Mouse (Mus musculus): ENCODE data around the gene Ldlrad2.

GRCm38 (mm10) chr4:137607023-137607422 lies 32.7 kb upstream of the Ldlrad2 start:
- TF ChIP-seq CTCF (IDR thresholded peaks at IDR 0.05; ENCODE audit: insufficient read depth, low read length) (no peak), POLR2A (IDR thresholded peaks at IDR 0.05; ENCODE audit: borderline replicate concordance, extremely low read depth, low read depth, low read length) (no peak)
